Mouse (Mus musculus) cerebellum, adult 2 months (tissue): ENCODE measurements around the gene Crim1.

Experiments
- CTCF ChIP-seq: fragments of 200-500 bp; IDR thresholded peaks from 2 replicates; pipeline ENCODE4 v1.5.1; 2011; ENCODE audit warnings: low read depth, mild to moderate bottlenecking, control low read depth, low read length, moderate library complexity, borderline replicate concordance; ENCODE audit not compliant: insufficient read depth
- POLR2A ChIP-seq: fragments of 200-500 bp; IDR thresholded peaks from 2 replicates; pipeline ENCODE4 v1.6.1; 2011; ENCODE audit warnings: low read length, control low read depth, borderline replicate concordance; ENCODE audit not compliant: insufficient read depth

GRCm38 (mm10) chr17:78328287-78328686 lies 128.2 kb downstream of the Crim1 start:
- TF ChIP-seq CTCF (no peak), POLR2A (no peak)
